Mouse (Mus musculus): ENCODE results near the gene Tubb3.

DNA sequence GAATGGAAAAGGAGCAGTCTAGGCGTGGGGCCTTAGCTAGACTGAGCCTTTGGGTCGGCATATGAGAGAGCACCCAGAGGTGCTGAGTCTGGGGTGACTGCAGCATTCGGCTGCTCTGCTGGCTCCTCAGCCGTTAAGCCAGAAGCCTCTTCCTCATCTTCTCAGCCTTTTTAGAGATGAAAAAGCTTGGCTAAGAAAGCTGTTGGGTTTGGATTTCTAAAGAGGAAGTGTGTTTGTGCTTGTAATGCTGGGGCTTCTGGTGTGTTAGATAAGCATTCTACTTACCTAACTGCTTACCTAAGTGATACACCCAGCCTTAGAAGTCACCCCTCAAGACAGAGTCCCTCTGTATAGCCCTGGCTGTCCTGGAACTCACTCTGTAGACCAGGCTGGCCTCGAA lies 39.6 kb downstream of the Tubb3 start:
- TF ChIP-seq CTCF (IDR thresholded peaks at IDR 0.05; ENCODE audit: extremely low read depth, insufficient read length, insufficient replicate concordance, low read depth, low read length) (no peak), POLR2A (IDR thresholded peaks at IDR 0.05; ENCODE audit: low read depth, low read length) (no peak)

All from small intestine, adult 2 months (tissue).